Mouse (Mus musculus): ENCODE measurements around the gene Rpl35a. TPM values are rescaled to one million over a fixed set of nuclear protein-coding genes. Genes with fewer than 3 reads are reported as not detected.

Rpl35a gene
- polyA plus RNA-seq (2012; rRNA removed; ENCODE audit: low replicate concordance): 134 and 275 TPM in 2 replicates

DNA sequence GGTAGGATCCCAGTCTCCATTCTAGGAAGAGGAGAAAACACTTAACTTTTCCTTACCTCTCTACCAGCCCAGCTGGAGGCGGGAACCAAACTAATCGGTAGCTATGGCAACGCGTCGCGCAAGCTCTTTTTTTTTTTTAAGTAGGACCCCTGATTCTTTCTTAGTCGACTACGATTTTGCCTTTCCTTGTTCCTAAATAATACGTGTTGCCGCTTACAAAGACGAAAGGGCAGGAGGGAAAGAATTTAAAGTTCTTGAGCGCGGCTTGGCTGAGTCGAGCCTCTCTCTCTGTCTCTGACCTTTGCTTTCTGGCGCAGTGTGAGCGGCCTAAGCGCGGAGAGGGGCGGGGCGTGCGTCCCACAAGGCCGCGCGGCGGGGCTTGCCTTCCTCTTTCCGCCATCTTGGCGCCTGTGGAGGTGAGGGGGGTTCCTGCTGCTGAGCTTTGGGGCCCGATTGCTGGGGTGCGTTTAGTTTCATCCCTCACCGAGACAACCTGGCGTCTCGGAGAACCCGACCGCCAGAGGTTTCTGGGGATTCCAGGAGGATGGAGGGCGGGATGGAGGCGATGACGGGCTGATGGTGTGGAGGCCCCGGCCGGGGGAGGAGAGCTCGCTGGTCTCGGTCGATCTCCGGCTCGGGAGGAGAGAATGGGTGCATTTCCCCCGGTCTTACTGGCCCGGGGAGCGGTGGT lies at the start of gene Rpl35a, which contains the start of gene Iqcg:
TSS of gene Rpl35a (plus strand) at position 359 of the 691 bp plus-strand sequence.
TSS of gene Iqcg (minus strand) at position 124 of the 691 bp plus-strand sequence.

DNA sequence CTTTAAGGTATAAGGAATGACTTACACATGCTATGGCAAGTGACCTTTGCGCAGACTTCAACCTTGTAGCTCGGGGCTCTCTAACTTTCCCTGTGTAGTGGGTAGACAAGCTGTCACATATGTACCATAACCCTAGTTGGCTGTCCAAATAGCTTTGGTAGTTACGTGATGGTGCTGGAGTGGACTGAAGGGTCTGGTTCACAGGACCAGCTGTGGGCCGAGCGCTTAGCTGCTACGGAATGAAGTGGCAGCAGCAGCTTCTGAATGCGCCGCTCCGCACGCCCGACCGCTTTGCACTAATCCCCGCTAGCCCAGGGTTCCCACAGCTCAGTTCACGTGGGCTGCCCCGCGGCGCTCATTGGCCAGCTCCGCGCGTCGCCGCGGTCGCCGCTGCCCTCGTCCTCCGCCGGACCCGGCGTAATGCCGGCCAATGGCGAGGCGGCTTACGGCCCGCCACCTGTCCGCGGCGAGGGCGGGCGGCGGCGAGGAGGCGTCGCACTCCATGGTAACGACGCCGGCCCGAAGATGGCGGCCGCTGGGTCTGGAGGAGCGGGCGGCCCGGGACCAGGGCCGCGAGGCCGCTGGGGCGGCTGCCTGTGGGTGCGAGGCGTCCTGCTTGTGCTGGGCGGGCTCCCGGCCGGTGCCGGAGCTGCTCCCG lies 5.9 kb downstream of the Rpl35a start, which contains the start of gene Lmln:
TSS of gene Lmln (plus strand) at position 498 of the 658 bp plus-strand sequence.

Other genes with a start within 250 kb of the Rpl35a start
- gene Smbd1, start 246.0 kb upstream of the Rpl35a start, polyA plus RNA-seq (2012; rRNA removed; ENCODE audit: low replicate concordance): not detected in 2 replicates
- gene Fyttd1, start 179.0 kb upstream of the Rpl35a start, polyA plus RNA-seq (2012; rRNA removed; ENCODE audit: low replicate concordance): 4.9 and 16.7 TPM in 2 replicates
- gene Rubcn, start 178.7 kb upstream of the Rpl35a start, polyA plus RNA-seq (2012; rRNA removed; ENCODE audit: low replicate concordance): 51.5 and 67.4 TPM in 2 replicates
- gene Lrch3, start 142.4 kb upstream of the Rpl35a start, polyA plus RNA-seq (2012; rRNA removed; ENCODE audit: low replicate concordance): 25.6 and 39.0 TPM in 2 replicates
- gene Iqcg, start 235 bp upstream of the Rpl35a start, polyA plus RNA-seq (2012; rRNA removed; ENCODE audit: low replicate concordance): 0.04 and 0.72 TPM in 2 replicates
- gene Lmln, start 6.1 kb downstream of the Rpl35a start, polyA plus RNA-seq (2012; rRNA removed; ENCODE audit: low replicate concordance): 2.3 and 2.7 TPM in 2 replicates
- gene Osbpl11, start 128.6 kb downstream of the Rpl35a start, polyA plus RNA-seq (2012; rRNA removed; ENCODE audit: low replicate concordance): 16.0 and 19.8 TPM in 2 replicates
- gene Snx4, start 195.0 kb downstream of the Rpl35a start, polyA plus RNA-seq (2012; rRNA removed; ENCODE audit: low replicate concordance): 7.0 and 13.2 TPM in 2 replicates

Data from mammary gland, adult 2 months (tissue).